Mouse (Mus musculus) olfactory bulb, adult 2 months (tissue): ENCODE measurements at regions not wholly inside any gene's neighbourhood (a gene's known extent, or its start where the extent isn't known, plus 50 kb on each side); places are given as distances from the start of the nearest gene placed in this dataset.

Experiments used
- CTCF ChIP-seq: fragments of 200-500 bp; IDR thresholded peaks from 2 replicates; pipeline ENCODE4 v1.5.1; 2012; ENCODE audit warnings: low read depth, mild to moderate bottlenecking, low read length, moderate library complexity; ENCODE audit not compliant: insufficient read depth
- POLR2A ChIP-seq: fragments of 200-500 bp; IDR thresholded peaks from 2 replicates; pipeline ENCODE4 v1.6.1; 2012; ENCODE audit warnings: mild to moderate bottlenecking, low read depth, low read length, moderate library complexity; ENCODE audit not compliant: insufficient read depth

DNA sequence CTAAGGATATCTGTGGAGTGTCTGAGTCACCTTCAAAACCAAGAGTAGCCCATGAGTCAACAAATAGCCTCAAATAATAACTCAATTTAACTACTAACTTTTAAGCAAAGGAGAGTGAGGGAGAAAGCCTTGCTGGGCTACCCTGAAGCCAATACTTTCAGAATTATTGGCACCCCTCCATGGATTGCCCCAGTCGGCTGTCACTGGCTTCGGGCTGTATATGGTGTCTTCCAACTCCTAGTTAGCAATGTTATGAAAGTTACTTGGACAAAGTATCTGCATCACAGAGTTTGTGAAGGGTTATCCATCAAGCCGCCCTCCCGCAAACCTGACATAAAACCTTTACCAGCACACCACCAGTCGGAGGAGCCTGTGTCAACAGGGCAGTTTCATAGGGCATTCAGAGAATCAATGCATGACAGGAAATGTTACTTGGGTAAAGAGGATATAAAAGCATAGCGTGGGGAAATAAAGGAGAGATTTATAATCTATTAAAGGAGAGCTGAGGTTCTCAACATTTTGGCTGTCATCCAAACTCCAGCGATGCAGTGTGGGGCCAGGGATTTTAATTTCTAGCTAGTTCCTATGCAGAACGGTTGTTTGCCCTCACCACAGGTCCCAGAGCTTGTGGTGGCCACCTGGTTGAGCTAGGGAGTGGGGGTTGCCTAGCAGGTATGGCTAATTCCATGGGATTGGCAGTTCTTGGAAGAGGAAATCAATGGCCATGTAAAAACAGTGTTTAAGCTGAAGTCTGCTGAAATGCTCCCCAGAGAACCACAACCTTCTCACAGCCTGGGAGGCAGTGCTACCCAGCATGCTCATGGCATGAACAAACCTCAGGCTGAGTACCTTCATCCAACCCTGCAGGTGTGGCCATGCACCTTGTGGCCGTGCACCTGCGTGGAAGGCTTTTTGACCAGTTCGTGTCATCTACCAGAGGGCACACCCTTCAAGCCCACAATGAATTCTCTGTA, 91.1 kb downstream of the Lmo4 start:
- no peak for TF ChIP-seq CTCF
- TF ChIP-seq POLR2A = no peak
